Comparison of ENCODE assay signal across 32 mouse cellular contexts in the genomic region with DNA sequence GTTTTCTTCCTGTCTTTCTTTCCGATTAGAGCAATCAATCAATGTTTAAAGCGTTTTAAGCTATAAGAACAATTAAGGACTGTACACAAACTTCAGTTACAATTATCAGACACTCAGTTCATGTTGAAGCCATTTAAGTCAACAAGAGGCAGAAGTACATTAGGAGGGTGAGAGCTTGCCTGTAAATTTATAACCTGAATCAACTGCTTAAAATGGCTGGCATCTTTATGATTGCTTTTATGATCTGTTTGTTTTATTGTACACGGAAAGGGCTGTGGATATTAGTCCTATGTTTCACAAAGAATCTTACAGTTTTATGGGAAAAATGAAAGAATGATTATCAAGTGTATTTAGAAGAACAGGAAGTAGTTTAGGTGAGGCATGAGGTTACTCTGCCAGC.
"Had no signal": no experiment of that assay in that cellular context is flagged by ENCODE, and none has a peak within 500 bp of the region (broad histone marks: within the 10 kb centered on the region; RNA-seq: fewer than 3 reads in every experiment).

No protein-coding gene starts in this region.

- H3K9ac ChIP-seq: heart, embryonic 12.5 days; heart, embryonic 13.5 days; heart, embryonic 15.5 days; hindbrain, embryonic 12.5 days; hindbrain, embryonic 13.5 days; hindbrain, embryonic 14.5 days; hindbrain, embryonic 15.5 days; kidney, embryonic 15.5 days had no signal

- DNase-seq: heart, postnatal 10 days; heart, postnatal 14 days; heart, postnatal 36 days; heart, postnatal 4 days; kidney, adult 11 months; kidney, adult 18-20 months; kidney, adult 2 months; kidney, adult 8-10 months; kidney, adult 9 months; kidney, postnatal 10 days; kidney, postnatal 25 days; kidney, postnatal 36 days; kidney, postnatal 4 days; layer of hippocampus, adult 9-11 months; layer of hippocampus, postnatal 36 days had no signal

- ATAC-seq: hindbrain, embryonic 16.5 days; hindbrain, postnatal 0 days; inflammation-experienced regulatory T-cells, adult 6 months had no signal

- H3K9me3 ChIP-seq: heart, embryonic 10.5 days; heart, embryonic 12.5 days; heart, embryonic 13.5 days; heart, embryonic 15.5 days; hindbrain, embryonic 10.5 days; hindbrain, embryonic 12.5 days; hindbrain, embryonic 13.5 days; hindbrain, embryonic 15.5 days; kidney, embryonic 15.5 days had no signal

- H3K4me1 ChIP-seq: heart, embryonic 15.5 days; hindbrain, embryonic 10.5 days; hindbrain, embryonic 13.5 days; hindbrain, embryonic 15.5 days had no signal

- H3K27ac ChIP-seq: heart, embryonic 10.5 days; heart, embryonic 13.5 days; heart, embryonic 15.5 days; hindbrain, embryonic 10.5 days; hindbrain, embryonic 12.5 days; hindbrain, embryonic 13.5 days; hindbrain, embryonic 14.5 days; hindbrain, embryonic 15.5 days; hindbrain, postnatal 0 days; kidney, embryonic 15.5 days; kidney, postnatal 0 days; layer of hippocampus, adult 2 months; left cerebral cortex, adult 2 months had no signal

- H3K27me3 ChIP-seq: heart, embryonic 12.5 days; heart, embryonic 13.5 days; heart, embryonic 15.5 days; hindbrain, embryonic 12.5 days; hindbrain, embryonic 13.5 days; hindbrain, embryonic 15.5 days; kidney, embryonic 15.5 days had no signal

- H3K4me3 ChIP-seq: heart, embryonic 10.5 days; heart, embryonic 12.5 days; heart, embryonic 13.5 days; heart, embryonic 15.5 days; hindbrain, embryonic 10.5 days; hindbrain, embryonic 12.5 days; hindbrain, embryonic 13.5 days; hindbrain, embryonic 15.5 days; kidney, embryonic 15.5 days; layer of hippocampus, adult 2 months; left cerebral cortex, adult 2 months had no signal

- H3K4me2 ChIP-seq: heart, embryonic 11.5 days; heart, embryonic 12.5 days; heart, embryonic 13.5 days; heart, embryonic 15.5 days; hindbrain, embryonic 12.5 days; hindbrain, embryonic 13.5 days; hindbrain, embryonic 14.5 days; hindbrain, embryonic 15.5 days; kidney, embryonic 15.5 days had no signal

- H3K36me3 ChIP-seq: heart, embryonic 10.5 days; heart, embryonic 12.5 days; heart, embryonic 13.5 days; heart, embryonic 15.5 days; hindbrain, embryonic 10.5 days; hindbrain, embryonic 12.5 days; hindbrain, embryonic 13.5 days; hindbrain, embryonic 15.5 days had no signal
